Mouse (Mus musculus): Measurements from ENCODE around the gene Cpn1. TPM values are rescaled to one million over a fixed set of nuclear protein-coding genes. Genes with fewer than 3 reads are reported as not detected.

Gene Cpn1
- total RNA-seq, 2 experiments from 2014 or later, result 0.16 to 0.31 TPM

GRCm38 (mm10) chr19:43949111-43949810 lies 37.1 kb downstream of the Cpn1 start:
- DNase-seq (ENCODE audit: low spot score), result no peak
- intact Hi-C loops (cut with DNase I), result no loop called here

GRCm38 (mm10) chr19:43944566-43944965 lies 41.8 kb downstream of the Cpn1 start:
- intact Hi-C loops (cut with DNase I), result loop anchor here (5.0 kb wide), 3 partner anchors 37 to 112 kb away; no protein-coding TSS in a partner anchor

GRCm38 (mm10) chr19:43943076-43943475 lies 43.3 kb downstream of the Cpn1 start:
- no peak for DNase-seq (ENCODE audit: low spot score)
- intact Hi-C loops (cut with DNase I), result loop anchor here (5.0 kb wide), 3 partner anchors 36 to 111 kb away; no protein-coding TSS in a partner anchor

More at GRCm38 (mm10) chr19:43944566-43944965, 41.8 kb downstream of the Cpn1 start:
- DNase-seq (ENCODE audit: low spot score), result no peak

GRCm38 (mm10) chr19:43939769-43940689 lies 46.3 kb downstream of the Cpn1 start, which contains the start of gene Dnmbp:
Gene Dnmbp, minus strand, starts transcription at chr19:43940191.
- intact Hi-C loops (cut with DNase I), result loop anchor here (1.0 to 5.0 kb wide), 5 partner anchors 19 to 108 kb away; no protein-coding TSS in a partner anchor
- peak; percentile 59 for DNase-seq (ENCODE audit: low spot score)

GRCm38 (mm10) chr19:43939171-43939768 lies 47.1 kb downstream of the Cpn1 start:
- DNase-seq (ENCODE audit: low spot score), result no peak
- intact Hi-C loops (cut with DNase I), result no loop called here

GRCm38 (mm10) chr19:43938355-43938754 lies 48.0 kb downstream of the Cpn1 start:
- DNase-seq (ENCODE audit: low spot score), result no peak
- intact Hi-C loops (cut with DNase I), result no loop called here

GRCm38 (mm10) chr19:43930926-43931325 lies 55.4 kb downstream of the Cpn1 start:
- intact Hi-C loops (cut with DNase I), result no loop called here
- no peak for DNase-seq (ENCODE audit: low spot score)

GRCm38 (mm10) chr19:43930366-43930765 lies 56.0 kb downstream of the Cpn1 start:
- intact Hi-C loops (cut with DNase I), result no loop called here
- DNase-seq (ENCODE audit: low spot score), result no peak

- intact Hi-C loops (cut with DNase I), result no loop called here
- no peak for DNase-seq (ENCODE audit: low spot score)
Measured at GRCm38 (mm10) chr19:43929869-43930268, 56.5 kb downstream of the Cpn1 start.

GRCm38 (mm10) chr19:43927967-43928366 lies 58.4 kb downstream of the Cpn1 start:
- intact Hi-C loops (cut with DNase I), result no loop called here
- no peak for DNase-seq (ENCODE audit: low spot score)

GRCm38 (mm10) chr19:43927057-43927456 lies 59.3 kb downstream of the Cpn1 start:
- intact Hi-C loops (cut with DNase I), result no loop called here
- no peak for DNase-seq (ENCODE audit: low spot score)

GRCm38 (mm10) chr19:43926141-43926987 lies 60.0 kb downstream of the Cpn1 start:
- DNase-seq (ENCODE audit: low spot score), result no peak
- intact Hi-C loops (cut with DNase I), result no loop called here

- no peak for DNase-seq (ENCODE audit: low spot score)
- intact Hi-C loops (cut with DNase I), result no loop called here
Measured at GRCm38 (mm10) chr19:43924361-43924760, 62.0 kb downstream of the Cpn1 start.

GRCm38 (mm10) chr19:43922963-43923362 lies 63.4 kb downstream of the Cpn1 start:
- no peak for DNase-seq (ENCODE audit: low spot score)
- intact Hi-C loops (cut with DNase I), result no loop called here

GRCm38 (mm10) chr19:43921410-43921809 lies 64.9 kb downstream of the Cpn1 start:
- DNase-seq (ENCODE audit: low spot score), result no peak
- intact Hi-C loops (cut with DNase I), result loop anchor here (1.0 kb wide), 1 partner anchor 19 kb away; the partner anchor contains the start of gene Dnmbp

- intact Hi-C loops (cut with DNase I), result loop anchor here (1.0 kb wide), 1 partner anchor 20 kb away; the partner anchor contains the start of gene Dnmbp
- DNase-seq (ENCODE audit: low spot score), result no peak
Measured at GRCm38 (mm10) chr19:43920453-43921300, 65.7 kb downstream of the Cpn1 start.

GRCm38 (mm10) chr19:43919841-43920240 lies 66.5 kb downstream of the Cpn1 start:
- intact Hi-C loops (cut with DNase I), result no loop called here
- DNase-seq (ENCODE audit: low spot score), result no peak

GRCm38 (mm10) chr19:43918834-43919233 lies 67.5 kb downstream of the Cpn1 start:
- DNase-seq (ENCODE audit: low spot score), result no peak
- intact Hi-C loops (cut with DNase I), result no loop called here

Data from heart, postnatal 25 days (tissue).